Mouse (Mus musculus) adrenal gland, postnatal 10 days (tissue): ENCODE data around the gene Jup. TPM values are rescaled to one million over a fixed set of nuclear protein-coding genes. Genes with fewer than 3 reads are reported as not detected.

Source experiments
- DNase-seq: peaks from one replicate; pipeline ENCODE4 v3.0.0; 2021; ENCODE audit warnings: mixed read lengths
- long read RNA-seq, 2 experiments: library from polyadenylated mRNA; stranded (forward); transcript quantifications; one replicate each; pipeline ENCODE4 v2.0.0; 2021
- total RNA-seq, 2 experiments: library from RNA; stranded (reverse); gene quantifications; 2 replicates each; pipeline ENCODE4 v1.2.3; 2021

The Jup gene
- total RNA-seq = 10 to 100 TPM; 89.6 to 99.0 TPM
- long read RNA-seq, experiment 1, transcript Jup-204 (2 exons, 2,913 nt) = minor isoform, 10 of 56 reads
- long read RNA-seq, experiment 1, transcript Jup-201 (14 exons, 3,205 nt) = major isoform, 12 of 56 reads
- long read RNA-seq, experiment 1, partial matches to known transcripts = 14 of 56 reads
- long read RNA-seq, experiment 1, other reads (novel, unspliced or antisense) = 20 of 56 reads
- long read RNA-seq, experiment 2, transcript Jup-201 (14 exons, 3,205 nt) = major isoform, 16 of 43 reads
- long read RNA-seq, experiment 2, partial matches to known transcripts = 6 of 43 reads
- long read RNA-seq, experiment 2, other reads (novel, unspliced or antisense) = 19 of 43 reads

- DNase-seq = peak; percentile 99
Measured at GRCm38 (mm10) chr11:100397600-100398389, at the start of gene Jup. Jup (minus strand) TSS chr11:100397763.

GRCm38 (mm10) chr11:100442625-100443024 lies 45.1 kb upstream of the Jup start:
- DNase-seq = no peak

GRCm38 (mm10) chr11:100441797-100442196 lies 44.2 kb upstream of the Jup start, which contains the start of the genes Nt5c3b and Klhl10:
Nt5c3b (minus strand) TSS chr11:100441808.
Klhl10 (plus strand) TSS chr11:100441917.
- no peak for DNase-seq

- peak; percentile 93 for DNase-seq
Measured at GRCm38 (mm10) chr11:100440691-100441522, 43.3 kb upstream of the Jup start.

GRCm38 (mm10) chr11:100437901-100438300 lies 40.3 kb upstream of the Jup start:
- no peak for DNase-seq

- no peak for DNase-seq
Measured at GRCm38 (mm10) chr11:100435678-100436246, 38.2 kb upstream of the Jup start.

GRCm38 (mm10) chr11:100432002-100432401 lies 34.4 kb upstream of the Jup start:
- no peak for DNase-seq

- DNase-seq = no peak
Measured at GRCm38 (mm10) chr11:100430052-100430451, 32.5 kb upstream of the Jup start.

GRCm38 (mm10) chr11:100428612-100429199 lies 31.1 kb upstream of the Jup start:
- peak; percentile 85 for DNase-seq

- DNase-seq = no peak
Measured at GRCm38 (mm10) chr11:100426820-100427219, 29.3 kb upstream of the Jup start.

- peak; percentile 86 for DNase-seq
Measured at GRCm38 (mm10) chr11:100425851-100426250, 28.3 kb upstream of the Jup start.

GRCm38 (mm10) chr11:100423836-100424235 lies 26.3 kb upstream of the Jup start:
- no peak for DNase-seq

GRCm38 (mm10) chr11:100421537-100421936 lies 24.0 kb upstream of the Jup start:
- no peak for DNase-seq

- DNase-seq = peak; percentile 81
Measured at GRCm38 (mm10) chr11:100414914-100415822, 17.6 kb upstream of the Jup start, which contains the start of gene Fkbp10. Fkbp10 (plus strand) TSS chr11:100415697.

GRCm38 (mm10) chr11:100414021-100414913 lies 16.7 kb upstream of the Jup start, which contains the start of gene P3h4:
P3h4 (minus strand) TSS chr11:100414836.
- peak; percentile 90 for DNase-seq

GRCm38 (mm10) chr11:100413541-100413940 lies 16.0 kb upstream of the Jup start:
- DNase-seq = no peak

GRCm38 (mm10) chr11:100411736-100412135 lies 14.2 kb upstream of the Jup start:
- DNase-seq = no peak

- DNase-seq = no peak
Measured at GRCm38 (mm10) chr11:100409686-100410085, 12.1 kb upstream of the Jup start.

- no peak for DNase-seq
Measured at GRCm38 (mm10) chr11:100408835-100409462, 11.4 kb upstream of the Jup start.
